Mouse (Mus musculus) MEL (cell line): ENCODE results near the gene C2cd2.

ENCODE experiments used
- BHLHE40 ChIP-seq: IDR thresholded peaks from 2 replicates; pipeline ENCODE4 v1.6.1; 2012; ENCODE audit warnings: low read depth, mild to moderate bottlenecking, inconsistent platforms, low read length, improper control_type of control experiment, borderline replicate concordance
- CTCF ChIP-seq, 3 experiments: IDR thresholded peaks in 2 of 3; conservative IDR thresholded peaks in 1 of 3; 2 replicates each; pipeline ENCODE4 v1.5.1; 2011 to 2012; ENCODE audit warnings: low read length in 3 of 3, low read depth in 2 of 3, mild to moderate bottlenecking in 2 of 3, improper control_type of control experiment in 1 of 3, inconsistent platforms in 1 of 3, mixed read lengths in 1 of 3, moderate library complexity in 1 of 3; ENCODE audit not compliant: control insufficient read depth in 1 of 3, insufficient read depth in 1 of 3, poor library complexity in 1 of 3, severe bottlenecking in 1 of 3
- E2F4 ChIP-seq: IDR thresholded peaks from 2 replicates; pipeline ENCODE4 v1.6.1; 2011; ENCODE audit warnings: low read depth, low read length, improper control_type of control experiment, borderline replicate concordance
- GABPA ChIP-seq: IDR thresholded peaks from 2 replicates; pipeline ENCODE4 v1.6.1; 2012; ENCODE audit warnings: low read depth, mild to moderate bottlenecking, inconsistent platforms, low read length, improper control_type of control experiment, moderate library complexity
- POLR2AphosphoS2 ChIP-seq: IDR thresholded peaks from 2 replicates; pipeline ENCODE4 v1.6.1; 2011; ENCODE audit warnings: low read length, improper control_type of control experiment
- USF1 ChIP-seq: IDR thresholded peaks from 2 replicates; pipeline ENCODE4 v1.6.1; 2014; ENCODE audit warnings: low read depth, mild to moderate bottlenecking, inconsistent platforms, low read length, improper control_type of control experiment, moderate library complexity

GRCm38 (mm10) chr16:97909356-97909755 lies 53.0 kb downstream of the C2cd2 start:
- TF ChIP-seq CTCF (IDR thresholded peaks at IDR 0.05 in 2 of 3, conservative IDR thresholded peaks at IDR 0.05 in 1 of 3; ENCODE audit: control insufficient read depth in 1 of 3, insufficient read depth in 1 of 3, low read depth in 2 of 3, low read length in 3 of 3, poor library complexity in 1 of 3, severe bottlenecking in 1 of 3) (no peak), E2F4 (no peak), POLR2AphosphoS2 (no peak), BHLHE40 (no peak), USF1 (no peak), GABPA (no peak)
